ENCODE assay signal across 8 mouse cellular contexts in genomic region chr10:43220910-43221625, GRCm38 (mm10). TPM values are rescaled to one million over a fixed set of nuclear protein-coding genes. Genes with fewer than 3 reads are reported as not detected.
DNase-seq lines count a peak whose midpoint lies in the region; ATAC-seq and TF ChIP-seq lines count a peak whose summit lies in the region.

Gene Pdss2, plus strand, starts transcription at chr10:43221486.

- H3K27ac ChIP-seq in hindbrain, postnatal 0 days = peak within 1 kb of the TSS; percentile 96
- peak within 1 kb of the TSS; percentile 99 for H3K27ac ChIP-seq in left cerebral cortex, adult 2 months

- peak within 1 kb of the TSS; percentile 88 for H3K4me3 ChIP-seq in hindbrain, postnatal 0 days (ENCODE audit: low read length)
- peak within 1 kb of the TSS; percentile 96 for H3K4me3 ChIP-seq in left cerebral cortex, adult 2 months

- H3K4me2 ChIP-seq in hindbrain, postnatal 0 days (ENCODE audit: low read depth, low read length) = peak within 1 kb of the TSS; percentile 95

- peak within 1 kb of the TSS; percentile 95 for H3K9ac ChIP-seq in hindbrain, postnatal 0 days (replicated peaks; ENCODE audit: low read length)

- H3K4me1 ChIP-seq in hindbrain, postnatal 0 days (ENCODE audit: insufficient read depth, low read length) = peaks cover 3% of the 10 kb centered on the region; the same call in 1 of the 2 replicates

- TF ChIP-seq CTCF in hindbrain, postnatal 0 days (IDR thresholded peaks at IDR 0.05; ENCODE audit: low read depth) = peak; percentile 54
- no peak; the same call in 1 of the 2 replicates for TF ChIP-seq CTCF in left cerebral cortex, adult 2 months (IDR thresholded peaks at IDR 0.05)

- intact Hi-C loops in left cerebral cortex, adult 2 months (cut with DNase I) = loop anchor here (1.0 to 10.0 kb wide), 5 partner anchors 46 to 262 kb away; partner anchors contain the start of gene Bend3

- under 1% methylated on average over 50 of the region's 50 CpGs for WGBS in hindbrain, postnatal 0 days

- no peaks in the 10 kb centered on the region for H3K36me3 ChIP-seq in hindbrain, postnatal 0 days (ENCODE audit: insufficient read depth, low read length)

- H3K27me3 ChIP-seq in hindbrain, postnatal 0 days (ENCODE audit: insufficient read depth, low read length) = no peaks in the 10 kb centered on the region

- peak; percentile 94 for DNase-seq in T-cell, adult 2 months (ENCODE audit: low spot score)
- DNase-seq in cerebellum, postnatal 36 days = peak; percentile 92
- DNase-seq in gastrocnemius, adult 18-20 months (ENCODE audit: low spot score) = peak; percentile 96
- DNase-seq in hindbrain, postnatal 0 days (ENCODE audit: low spot score) = peak; percentile 97
- peak; percentile 91 to 93 for DNase-seq in left cerebral cortex, adult 2 months (ENCODE audit: extremely low spot score in 1 of 2, low spot score in 2 of 2)
- peak; percentile 94 to 95 for DNase-seq in right cerebral cortex, adult 2 months (ENCODE audit: low spot score in 2 of 2)
- peak; percentile 94 for DNase-seq in urinary bladder, postnatal 14 days (ENCODE audit: low spot score)

- peak; percentile 98 for ATAC-seq in hindbrain, postnatal 0 days
- ATAC-seq in megakaryocyte, adult 5-6 weeks (ENCODE audit: poor library complexity, severe bottlenecking) = peak; percentile 99

- no peaks in the 10 kb centered on the region for H3K9me3 ChIP-seq in hindbrain, postnatal 0 days (ENCODE audit: low read length)

RNA-seq across cellular contexts. Expression of gene Pdss2, which starts in this region (rescaled TPM):
- 10 to 100 TPM; 19.2 to 20.9 TPM for total RNA-seq in gastrocnemius, adult 18-20 months (2021)
- total RNA-seq in hindbrain, postnatal 0 days (2014; rRNA removed) = 18.3 and 20.9 TPM in 2 replicates
- polyA plus RNA-seq in hindbrain, postnatal 0 days (2015; fragmentation: Nextera tagmentation; extraction: Ambion mirVana) = 17.4 and 17.5 TPM in 2 replicates
- total RNA-seq in left cerebral cortex, adult 2 months (2021) = 10 to 100 TPM; 16.9 to 17.2 TPM
- 2.7 and 5.8 TPM in 2 replicates for total RNA-seq in megakaryocyte, adult 5-6 weeks (2015)
- 10.1 and 11.4 TPM in 2 replicates for total RNA-seq in megakaryocyte, adult 5-6 weeks (2017)

Comparison
In these comparisons a context has a peak if more than half of its experiments do, and no peak if none do; other contexts are left out.
1. Peak in every context shown above with its lines: DNase-seq, ATAC-seq, H3K4me3 ChIP-seq and H3K27ac ChIP-seq.